Mouse (Mus musculus) CH12.LX (cell line): ENCODE results near the gene Tubgcp6.

Source experiments
- CTCF ChIP-seq, 2 experiments: IDR thresholded peaks in 1 of 2; conservative IDR thresholded peaks in 1 of 2; 2 replicates each; pipeline ENCODE4 v1.5.1; 2011 to 2012; ENCODE audit warnings: low read depth in 2 of 2, low read length in 2 of 2, improper control_type of control experiment in 1 of 2, inconsistent platforms in 1 of 2, mild to moderate bottlenecking in 1 of 2, moderate library complexity in 1 of 2
- EP300 ChIP-seq: IDR thresholded peaks from 2 replicates; pipeline ENCODE4 v1.6.1; 2011; ENCODE audit warnings: low read length, improper control_type of control experiment
- GABPA ChIP-seq: IDR thresholded peaks from 2 replicates; pipeline ENCODE4 v1.6.1; 2012; ENCODE audit warnings: low read depth, low read length, improper control_type of control experiment, inconsistent platforms; ENCODE audit not compliant: insufficient replicate concordance
- HCFC1 ChIP-seq: IDR thresholded peaks from 2 replicates; pipeline ENCODE4 v1.6.1; 2012; ENCODE audit warnings: low read depth, mild to moderate bottlenecking, inconsistent platforms, low read length, improper control_type of control experiment
- MEF2A ChIP-seq: IDR thresholded peaks from 2 replicates; pipeline ENCODE4 v1.6.1; 2014; ENCODE audit warnings: low read depth, mild to moderate bottlenecking, inconsistent platforms, low read length, improper control_type of control experiment, borderline replicate concordance
- NRF1 ChIP-seq: IDR thresholded peaks from 2 replicates; pipeline ENCODE4 v1.6.1; 2014; ENCODE audit warnings: low read depth, mild to moderate bottlenecking, inconsistent platforms, low read length, improper control_type of control experiment, moderate library complexity
- POLR2A ChIP-seq: IDR thresholded peaks from 2 replicates; pipeline ENCODE4 v1.6.1; 2011; ENCODE audit warnings: low read depth, mild to moderate bottlenecking, improper control_type of control experiment, low read length
- SIN3A ChIP-seq: IDR thresholded peaks from 2 replicates; pipeline ENCODE4 v1.6.1; 2012; ENCODE audit warnings: low read length, improper control_type of control experiment, inconsistent platforms
- SMC3 ChIP-seq: IDR thresholded peaks from 2 replicates; pipeline ENCODE4 v1.6.1; 2011; ENCODE audit warnings: low read depth, low read length, improper control_type of control experiment
- USF1 ChIP-seq: IDR thresholded peaks from 2 replicates; pipeline ENCODE4 v1.6.1; 2014; ENCODE audit warnings: low read depth, mild to moderate bottlenecking, inconsistent platforms, low read length, improper control_type of control experiment
- ZC3H11A ChIP-seq: IDR thresholded peaks from 2 replicates; pipeline ENCODE4 v1.6.1; 2012; ENCODE audit warnings: low read depth, mild to moderate bottlenecking, inconsistent platforms, low read length, improper control_type of control experiment

- TF ChIP-seq MEF2A (no peak), NRF1 (no peak), CTCF (conservative IDR thresholded peaks at IDR 0.05 in 1 of 2, IDR thresholded peaks at IDR 0.05 in 1 of 2; ENCODE audit: low read depth in 2 of 2, low read length in 2 of 2) (no peak), EP300 (no peak), SIN3A (no peak), SMC3 (no peak), ZC3H11A (no peak), USF1 (no peak), GABPA (no peak), POLR2A (no peak), HCFC1 (no peak)
Observed at GRCm38 (mm10) chr15:89158516-89158915, 35.6 kb upstream of the Tubgcp6 start.
